Mouse (Mus musculus) cerebellum, postnatal 10 days (tissue): Measurements from ENCODE around the gene AL731706.1.
"Not testable (repeated sequence)": the region's sequence is repeated elsewhere in the genome, so short reads cannot be mapped to it uniquely, and the experiment has no call there.

Source experiments
- DNase-seq, 2 experiments: peaks; one replicate each; pipeline ENCODE4 v3.0.0; 2021; ENCODE audit warnings: mixed read lengths in 2 of 2

AL731706.1 gene

DNA sequence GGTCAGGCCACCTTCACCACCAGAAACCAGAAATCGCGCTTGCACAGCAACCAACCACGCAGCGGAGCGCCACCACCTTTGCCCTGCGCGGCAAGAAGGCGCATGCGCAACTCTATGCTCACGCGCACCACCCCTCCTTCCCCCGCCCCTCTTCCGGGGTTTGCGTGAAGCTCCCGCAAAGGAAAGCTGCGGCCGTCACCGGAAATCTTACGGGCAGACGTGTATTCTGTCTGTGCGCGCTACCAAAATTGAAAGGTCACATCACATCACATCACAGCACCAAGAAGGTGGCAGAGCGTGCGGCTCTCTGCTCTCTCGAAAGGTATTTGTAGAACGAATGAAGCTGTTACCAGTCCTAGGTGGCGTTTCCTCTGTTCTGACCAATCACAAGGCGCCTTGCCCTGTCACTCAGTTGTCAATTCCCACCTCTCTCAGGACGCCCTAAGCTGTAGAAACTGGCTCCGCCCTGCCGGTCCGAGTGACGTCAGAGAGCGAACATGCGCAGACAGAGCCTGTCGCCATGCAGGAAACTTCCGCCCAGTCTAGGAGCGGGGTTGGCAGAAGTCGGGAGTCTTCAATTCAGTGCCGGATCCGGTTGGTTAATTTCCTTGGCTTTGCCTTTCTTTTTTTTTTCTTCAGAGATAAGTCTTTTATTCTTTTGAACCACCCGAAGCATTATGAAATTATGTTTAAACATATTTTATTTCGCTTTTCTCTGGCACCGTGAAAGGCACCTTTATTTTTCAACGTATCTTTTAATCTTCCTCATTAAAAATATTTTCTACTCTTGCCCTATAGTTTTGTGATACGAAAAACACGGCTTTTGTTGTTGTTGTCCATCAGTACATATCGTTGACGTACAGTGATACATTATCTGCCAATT is at the start of gene AL731706.1, which contains the start of the genes Slx4ip and Mkks:
TSS of gene AL731706.1 (minus strand) at position 322 of the 883 bp plus-strand sequence.
TSS of gene Slx4ip (plus strand) at position 151 of the 883 bp plus-strand sequence.
TSS of gene Mkks (minus strand) at position 322 of the 883 bp plus-strand sequence.
- DNase-seq, result peak; percentile 99

GRCm38 (mm10) chr2:136938249-136938648 is 47.1 kb upstream of the AL731706.1 start:
- DNase-seq, result no peak

DNA sequence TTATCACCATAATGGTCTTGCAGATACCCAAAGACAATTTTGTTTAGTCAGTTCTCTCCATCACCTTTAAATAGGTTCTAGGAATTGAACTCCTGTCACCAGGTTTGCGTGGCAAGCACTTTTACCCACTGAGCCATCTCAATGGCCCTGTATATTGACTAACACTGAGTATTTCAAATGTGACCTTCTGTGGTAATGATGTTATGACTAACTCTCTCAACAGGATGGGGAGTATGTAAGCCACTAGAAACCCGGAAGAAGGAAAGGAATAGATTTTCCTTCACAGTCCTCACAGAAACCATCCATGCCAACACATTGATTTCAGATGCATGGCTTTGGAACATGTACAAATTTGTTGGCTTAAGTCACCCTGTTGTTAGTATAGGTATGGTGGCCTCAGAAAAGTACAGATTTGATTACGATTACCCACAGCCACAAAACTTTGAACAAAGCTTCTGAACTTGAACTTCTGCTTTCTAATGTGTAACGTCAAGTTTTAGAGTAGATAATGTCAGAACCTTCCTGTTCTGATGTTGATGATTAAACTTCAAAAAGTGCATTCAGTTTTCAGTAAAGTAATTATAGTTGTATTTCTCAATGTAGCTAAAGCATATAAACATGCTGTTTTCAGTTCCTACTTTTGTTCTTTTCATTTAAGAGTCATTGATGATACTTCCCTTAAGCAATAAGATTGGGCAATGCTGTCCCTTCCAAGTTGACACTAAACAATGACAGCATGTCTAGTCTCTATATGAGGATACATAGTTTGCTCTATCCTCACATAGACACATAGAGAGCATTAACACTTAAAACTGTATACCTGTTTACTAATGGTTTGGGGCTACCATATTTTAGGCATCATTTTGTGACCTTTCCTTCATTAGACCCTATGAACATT is 45.5 kb upstream of the AL731706.1 start:
- DNase-seq, result no peak

DNA sequence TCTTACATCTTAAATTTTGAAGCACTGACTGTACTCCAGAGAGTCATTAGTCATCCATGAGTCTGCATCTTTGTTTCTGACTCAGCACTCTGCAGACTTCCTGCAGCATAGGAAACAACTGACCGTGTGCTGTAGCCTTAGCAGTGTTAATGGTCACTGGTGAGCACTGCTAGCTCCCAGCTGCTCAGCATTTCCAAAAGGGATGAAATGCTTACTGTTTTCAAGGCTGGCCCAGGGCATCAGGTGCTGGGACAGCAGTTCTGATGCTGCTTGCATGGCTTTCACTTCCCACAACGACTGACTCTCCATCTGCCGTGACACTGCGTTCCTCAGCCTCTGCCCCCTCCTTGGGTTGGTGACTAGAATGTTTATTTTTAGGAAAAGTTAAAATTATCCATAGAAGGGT is 29.8 kb upstream of the AL731706.1 start:
- DNase-seq, result peak; percentile 27 to 33

GRCm38 (mm10) chr2:136920257-136920993 is 29.2 kb upstream of the AL731706.1 start:
- peak in 1 of 2 experiments; percentile 11 for DNase-seq

DNA sequence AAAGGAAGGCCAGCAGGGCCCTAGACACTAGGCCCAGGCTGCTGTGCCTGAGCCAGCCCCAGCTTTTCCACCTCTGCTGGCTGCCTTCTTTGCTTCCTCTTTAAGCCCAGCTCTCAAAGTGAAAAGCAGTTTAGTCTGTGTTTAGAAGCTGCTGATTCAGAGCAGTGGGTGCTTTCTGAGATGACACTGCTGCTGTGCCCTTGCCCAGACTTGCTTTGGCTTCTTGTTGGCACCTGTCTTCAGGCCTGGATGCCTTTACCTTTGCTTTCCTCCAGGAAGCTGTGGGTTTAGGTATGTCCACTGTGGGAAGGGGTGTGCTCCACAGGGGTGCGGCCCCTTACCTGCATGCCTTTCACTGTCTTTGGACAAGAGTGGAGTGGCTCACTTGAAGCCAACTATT is 28.2 kb upstream of the AL731706.1 start:
- no peak for DNase-seq

- peak in 1 of 2 experiments; percentile 47 for DNase-seq
Measured at GRCm38 (mm10) chr2:136914334-136914902, 23.2 kb upstream of the AL731706.1 start.

DNA sequence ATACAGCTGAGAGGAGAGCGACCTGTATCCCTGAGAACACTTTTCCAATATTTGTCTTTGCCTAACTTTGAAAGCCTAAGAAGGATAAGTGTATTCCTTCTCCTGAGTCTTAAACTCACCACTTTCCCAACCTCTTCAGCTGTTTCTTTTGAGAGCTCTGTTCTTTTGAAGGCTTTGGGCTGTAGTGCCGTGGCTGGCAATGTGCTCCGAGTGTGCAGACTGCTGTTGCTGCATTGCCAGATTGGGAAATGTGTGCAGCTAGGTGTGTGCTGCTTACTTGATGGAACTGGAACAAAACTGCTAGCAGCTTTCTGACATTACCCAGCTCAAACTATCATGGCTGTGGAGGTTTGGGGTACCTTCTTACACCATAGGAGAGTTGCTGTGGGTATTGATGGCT is 21.8 kb upstream of the AL731706.1 start:
- DNase-seq, result no peak

- DNase-seq, result peak; percentile 13 to 29
Measured at GRCm38 (mm10) chr2:136911958-136912411, 20.8 kb upstream of the AL731706.1 start.

GRCm38 (mm10) chr2:136909298-136909697 is 18.1 kb upstream of the AL731706.1 start:
- DNase-seq, result no peak

DNA sequence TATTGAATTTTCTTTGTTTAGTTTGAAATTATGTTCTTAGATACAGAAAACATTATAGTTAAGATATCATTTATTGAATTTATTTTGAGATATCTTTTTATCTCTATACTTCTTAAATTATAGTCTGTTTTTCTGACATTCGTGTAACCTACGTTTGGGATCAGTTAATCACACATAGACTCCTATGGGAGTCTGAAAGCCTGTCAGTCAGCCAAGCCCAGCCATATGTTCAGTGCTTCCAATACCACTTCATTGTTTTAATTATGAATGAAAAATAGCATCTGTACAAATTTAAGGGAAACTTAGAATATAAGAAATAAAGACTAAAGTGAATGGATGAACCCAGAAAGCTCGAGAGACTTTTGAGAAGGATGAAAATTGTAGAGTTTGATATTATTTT is 17.4 kb upstream of the AL731706.1 start:
- peak; percentile 55 to 69 for DNase-seq

- DNase-seq, result peak in 1 of 2 experiments; percentile 15
Measured at GRCm38 (mm10) chr2:136896131-136896530, 4.9 kb upstream of the AL731706.1 start.

GRCm38 (mm10) chr2:136894494-136894893 is 3.3 kb upstream of the AL731706.1 start:
- no peak for DNase-seq

- DNase-seq, result peak; percentile 97 to 98
Measured at GRCm38 (mm10) chr2:136891951-136892371, 772 bp upstream of the AL731706.1 start.

- DNase-seq, result not testable (repeated sequence)
Measured at GRCm38 (mm10) chr2:136890716-136891067, 497 bp downstream of the AL731706.1 start.

DNA sequence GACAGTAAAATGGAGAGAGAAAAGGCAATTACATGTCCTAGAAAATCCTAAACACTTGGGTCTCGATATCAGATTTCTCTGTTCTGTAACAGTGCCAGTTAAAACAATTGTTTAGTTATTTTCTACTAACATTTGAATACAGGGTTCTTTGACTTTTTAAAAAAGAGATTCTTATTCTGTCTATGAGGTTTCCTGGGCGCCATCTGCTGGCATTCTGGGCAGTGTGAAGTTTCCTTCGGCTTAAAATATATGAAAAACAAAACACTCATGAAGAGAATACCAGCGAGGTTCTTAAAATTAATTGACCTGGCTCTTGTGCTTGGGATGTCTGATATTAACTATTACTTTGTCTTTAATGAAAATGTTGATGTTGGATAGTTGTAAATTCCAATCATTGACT is 4.3 kb downstream of the AL731706.1 start:
- DNase-seq, result peak; percentile 58

GRCm38 (mm10) chr2:136885579-136885978 is 5.6 kb downstream of the AL731706.1 start, which contains the start of gene AL731706.2:
Gene AL731706.2, minus strand, starts transcription at chr2:136885679.
- DNase-seq, result no peak

DNA sequence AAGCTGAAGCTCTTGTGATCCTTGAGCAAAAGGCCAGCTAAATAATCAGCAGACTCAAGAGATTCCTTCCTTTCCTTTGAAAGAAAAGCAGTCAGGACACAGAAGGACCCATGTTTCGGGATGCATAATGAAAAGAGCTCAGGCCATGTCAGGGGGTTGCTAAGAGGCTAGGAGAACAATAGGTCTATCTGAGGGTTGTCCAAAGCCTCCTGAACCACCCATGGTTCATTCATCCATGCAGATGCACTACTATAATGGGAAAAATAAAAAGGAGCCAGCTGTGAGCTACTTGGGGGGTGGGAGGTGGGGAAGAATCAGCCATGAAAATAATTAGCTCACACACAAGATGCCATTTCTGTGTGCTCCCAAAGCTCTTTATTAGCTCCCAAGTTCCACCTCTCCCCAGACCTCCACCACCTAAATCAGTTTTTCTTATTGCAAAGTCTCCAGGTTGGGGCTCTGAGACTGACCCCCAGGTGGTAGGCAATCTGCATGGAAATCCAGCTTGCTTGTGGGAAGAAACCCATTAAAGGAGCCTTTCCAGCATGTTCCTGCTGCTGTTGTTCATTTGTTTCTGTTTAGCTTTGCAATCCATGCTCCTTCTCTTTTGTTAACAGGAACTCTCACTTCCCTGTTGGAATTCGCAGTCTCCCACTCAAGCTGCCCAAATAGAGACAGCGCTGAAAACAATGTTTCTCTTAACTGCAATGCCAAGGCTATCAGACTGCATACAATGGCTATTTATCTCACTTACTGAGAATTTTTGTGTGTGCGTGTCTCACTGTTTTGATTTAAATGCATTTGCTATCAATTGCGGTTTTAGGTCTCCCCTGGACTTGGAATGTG is 36.4 kb downstream of the AL731706.1 start:
- DNase-seq, result no peak

DNA sequence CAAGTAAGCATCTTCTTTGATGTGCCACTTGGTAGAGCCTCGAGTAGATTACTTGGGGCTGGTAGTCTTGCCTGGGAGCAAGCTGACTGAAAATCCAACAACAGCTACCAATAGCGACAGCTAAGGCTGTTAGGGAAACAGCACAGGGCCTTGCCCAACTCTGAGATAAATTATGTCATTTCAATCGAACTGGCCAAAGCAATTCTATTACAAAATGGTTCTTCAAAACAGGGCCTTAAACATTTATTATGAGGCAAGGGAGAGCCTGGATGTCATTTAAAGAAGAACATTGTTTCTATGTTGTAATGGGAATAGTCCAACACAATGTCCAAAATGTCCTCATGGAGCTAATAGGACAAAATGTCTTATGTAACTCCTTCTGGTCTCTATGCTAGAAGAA is 40.8 kb downstream of the AL731706.1 start:
- no peak for DNase-seq

- no peak for DNase-seq
Measured at GRCm38 (mm10) chr2:136837994-136838393, 53.2 kb downstream of the AL731706.1 start.

DNA sequence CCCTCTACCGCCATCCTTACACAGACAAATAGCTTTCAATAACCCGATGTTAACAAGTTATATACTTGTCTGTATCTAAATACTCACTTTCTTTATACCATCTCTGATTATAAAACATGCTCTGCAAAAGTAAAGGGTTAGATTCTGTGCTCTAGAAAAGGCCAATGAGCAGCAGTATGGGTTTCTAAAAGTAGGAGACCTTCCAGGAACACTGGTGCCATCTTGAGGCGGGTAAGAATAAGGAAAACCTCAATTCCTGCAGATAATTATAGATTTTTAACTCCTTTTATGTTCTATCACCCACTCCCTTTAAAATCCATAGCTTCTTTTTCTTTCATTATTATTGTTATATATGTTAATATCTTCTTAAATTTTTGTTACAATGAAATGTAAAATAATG is 55.3 kb downstream of the AL731706.1 start:
- DNase-seq, result peak; percentile 67 to 68
